ENCODE assay signal across 8 mouse cellular contexts in genomic region chr3:28781848-28782247, GRCm38 (mm10). TPM values are rescaled to one million over a fixed set of nuclear protein-coding genes. Genes with fewer than 3 reads are reported as not detected.
DNase-seq lines count a peak whose midpoint lies in the region; ATAC-seq and TF ChIP-seq lines count a peak whose summit lies in the region.

No protein-coding gene starts in this region.

- no peak overlapping the region for H3K27ac ChIP-seq in forebrain, postnatal 0 days (ENCODE audit: low read depth, low read length)
- 0 out of 2 replicates have a peak overlapping the region, but pooled peaks have one; percentile 41 for H3K27ac ChIP-seq in liver, embryonic 15.5 days (replicated peaks)

- H3K9ac ChIP-seq in forebrain, postnatal 0 days = peak overlapping the region; percentile 65; the same call in 1 of the 2 replicates
- peak overlapping the region; percentile 81 for H3K9ac ChIP-seq in liver, embryonic 15.5 days

- 0 out of 2 replicates have a peak, but pooled peaks cover 6% of the 10 kb centered on the region for H3K36me3 ChIP-seq in E14TG2a.4 (ENCODE audit: insufficient read depth, low read length)
- H3K36me3 ChIP-seq in forebrain, postnatal 0 days (ENCODE audit: insufficient read depth) = no peaks in the 10 kb centered on the region
- no peaks in the 10 kb centered on the region for H3K36me3 ChIP-seq in liver, embryonic 15.5 days (replicated peaks)

- H3K27me3 ChIP-seq in E14TG2a.4 (ENCODE audit: insufficient read depth, low read length) = peaks cover 52% of the 10 kb centered on the region
- no peaks in the 10 kb centered on the region for H3K27me3 ChIP-seq in forebrain, postnatal 0 days (ENCODE audit: insufficient read depth, low read length)
- peaks cover 9% of the 10 kb centered on the region for H3K27me3 ChIP-seq in liver, embryonic 15.5 days

- H3K4me1 ChIP-seq in E14TG2a.4 (replicated peaks; ENCODE audit: low read depth, low read length) = peaks cover 12% of the 10 kb centered on the region
- peaks cover 3% of the 10 kb centered on the region for H3K4me1 ChIP-seq in forebrain, postnatal 0 days (ENCODE audit: insufficient read depth)
- peaks cover 54% of the 10 kb centered on the region for H3K4me1 ChIP-seq in liver, embryonic 15.5 days (replicated peaks)

- TF ChIP-seq CTCF in E14TG2a.4 (conservative IDR thresholded peaks at IDR 0.05; ENCODE audit: low read length) = no peak
- no peak for TF ChIP-seq CTCF in forebrain, postnatal 0 days (IDR thresholded peaks at IDR 0.05; ENCODE audit: low read depth)

- peak overlapping the region; percentile 92 for H3K4me3 ChIP-seq in E14TG2a.4 (replicated peaks; ENCODE audit: low read length)
- peak overlapping the region; percentile 77 for H3K4me3 ChIP-seq in forebrain, postnatal 0 days (ENCODE audit: low read depth, low read length)
- H3K4me3 ChIP-seq in liver, embryonic 15.5 days (replicated peaks) = peak overlapping the region; percentile 86

- H3K4me2 ChIP-seq in forebrain, postnatal 0 days (ENCODE audit: low read depth) = peak overlapping the region; percentile 100
- H3K4me2 ChIP-seq in liver, embryonic 15.5 days = peak overlapping the region; percentile 97

- peaks cover 4% of the 10 kb centered on the region for H3K9me3 ChIP-seq in E14TG2a.4 (ENCODE audit: low read length)
- H3K9me3 ChIP-seq in forebrain, postnatal 0 days (ENCODE audit: low read length) = no peaks in the 10 kb centered on the region
- H3K9me3 ChIP-seq in liver, embryonic 15.5 days (replicated peaks) = no peaks in the 10 kb centered on the region

- no peak for ATAC-seq in forebrain, postnatal 0 days
- no peak for ATAC-seq in liver, embryonic 15.5 days (ENCODE audit: insufficient read depth)

- peak; percentile 23 for DNase-seq in embryo, embryonic 10 days (ENCODE audit: low spot score)
- no peak for DNase-seq in embryo, embryonic 9.5 days (ENCODE audit: extremely low spot score)
- DNase-seq in forebrain, postnatal 0 days = no peak
- no peak for DNase-seq in layer of hippocampus, postnatal 14 days (ENCODE audit: low spot score in 2 of 2)
- no peak for DNase-seq in left cerebral cortex, adult 8-10 months (ENCODE audit: low spot score in 2 of 2)
- no peak for DNase-seq in cerebellum, postnatal 4 days (ENCODE audit: low spot score in 2 of 2)

- WGBS in forebrain, postnatal 0 days = 16% methylated on average over 14 of the region's 14 CpGs
- 34% methylated on average over 14 of the region's 14 CpGs for WGBS in liver, embryonic 15.5 days (ENCODE audit: insufficient replicate concordance)

RNA-seq across cellular contexts. Expression of gene Eif5a2, which starts 0.8 kb away (rescaled TPM):
- total RNA-seq in forebrain, postnatal 0 days (2014; rRNA removed) = 20.4 and 25.4 TPM in 2 replicates
- polyA plus RNA-seq in forebrain, postnatal 0 days (2015; fragmentation: Nextera tagmentation; extraction: Ambion mirVana) = 7.5 and 8.0 TPM in 2 replicates
- 5.2 and 5.7 TPM in 2 replicates for polyA plus RNA-seq in liver, embryonic 15.5 days (2015; fragmentation: Nextera tagmentation; extraction: Ambion mirVana)
- total RNA-seq in layer of hippocampus, postnatal 14 days (2021) = 10 to 100 TPM; 20.5 to 21.4 TPM
- 10 to 100 TPM; 34.7 to 41.4 (median 39.1) TPM for total RNA-seq in left cerebral cortex, adult 8-10 months (2022)

RNA-seq across cellular contexts. Expression of gene Rpl22l1, which starts 23.4 kb away (rescaled TPM):
- 368 and 440 TPM in 2 replicates for total RNA-seq in forebrain, postnatal 0 days (2014; rRNA removed)
- polyA plus RNA-seq in forebrain, postnatal 0 days (2015; fragmentation: Nextera tagmentation; extraction: Ambion mirVana) = 263 and 321 TPM in 2 replicates
- 143 and 189 TPM in 2 replicates for polyA plus RNA-seq in liver, embryonic 15.5 days (2015; fragmentation: Nextera tagmentation; extraction: Ambion mirVana)
- total RNA-seq in layer of hippocampus, postnatal 14 days (2021) = 100 to 1,000 TPM; 169 to 191 TPM
- total RNA-seq in left cerebral cortex, adult 8-10 months (2022) = 100 to 1,000 TPM; 203 to 235 (median 213) TPM
